Mouse (Mus musculus) ovary, adult 10 weeks (tissue): ENCODE results near the gene Vmn1r223. TPM values are rescaled to one million over a fixed set of nuclear protein-coding genes. Genes with fewer than 3 reads are reported as not detected.

Source experiments
- polyA plus RNA-seq: library from polyadenylated mRNA; stranded (reverse); fragments of 350-450 nt; fragmentation: Illumina TruSeq; extraction: RNeasy Lipid Tissue Mini Kit (QIAGEN cat#74804); gene quantifications from one replicate; pipeline ENCODE4 v1.2.3, GENCODE M21; 2014

The Vmn1r223 gene
- not detected for polyA plus RNA-seq

GRCm38 (mm10) chr13:23246834-23247233 is at the start of gene Vmn1r223:
TSS of gene Vmn1r223 (plus strand) at chr13:23247134.

GRCm38 (mm10) chr13:23213827-23214226 is 33.1 kb upstream of the Vmn1r223 start, which contains the start of gene Vmn1r221:
TSS of gene Vmn1r221 (plus strand) at chr13:23214127.

GRCm38 (mm10) chr13:23235847-23236246 is 11.1 kb upstream of the Vmn1r223 start, which contains the start of gene Vmn1r222:
TSS of gene Vmn1r222 (minus strand) at chr13:23235947.

Other genes with a start within 250 kb of the Vmn1r223 start
- gene Vmn1r213, start 239.5 kb upstream of the Vmn1r223 start, polyA plus RNA-seq, result not detected
- not detected for gene Vmn1r214, start 216.7 kb upstream of the Vmn1r223 start, polyA plus RNA-seq
- not detected for gene Vmn1r215, start 179.1 kb upstream of the Vmn1r223 start, polyA plus RNA-seq
- not detected for gene Vmn1r217, start 128.9 kb upstream of the Vmn1r223 start, polyA plus RNA-seq
- gene Vmn1r218, start 114.0 kb upstream of the Vmn1r223 start, polyA plus RNA-seq, result not detected
- not detected for gene Vmn1r219, start 87.8 kb upstream of the Vmn1r223 start, polyA plus RNA-seq
- not detected for gene Vmn1r220, start 59.2 kb upstream of the Vmn1r223 start, polyA plus RNA-seq
- gene Vmn1r221, start 33.0 kb upstream of the Vmn1r223 start, polyA plus RNA-seq, result not detected
- not detected for gene Vmn1r222, start 11.2 kb upstream of the Vmn1r223 start, polyA plus RNA-seq
- gene Zfp322a, start 122.1 kb downstream of the Vmn1r223 start, polyA plus RNA-seq, result 155 TPM
- gene Abt1, start 176.7 kb downstream of the Vmn1r223 start, polyA plus RNA-seq, result 3.4 TPM
- 0.17 TPM for gene Btn1a1, start 218.8 kb downstream of the Vmn1r223 start, polyA plus RNA-seq
- not detected for gene Btn2a2, start 241.7 kb downstream of the Vmn1r223 start, polyA plus RNA-seq